Mouse (Mus musculus) MEL (cell line): ENCODE data around the gene Per1.

ENCODE experiments used
- CHD2 ChIP-seq: IDR thresholded peaks from 2 replicates; pipeline ENCODE4 v1.6.1; 2011; ENCODE audit warnings: low read length, improper control_type of control experiment
- CTCF ChIP-seq, 3 experiments: IDR thresholded peaks in 2 of 3; conservative IDR thresholded peaks in 1 of 3; 2 replicates each; pipeline ENCODE4 v1.5.1; 2011 to 2012; ENCODE audit warnings: low read length in 3 of 3, low read depth in 2 of 3, mild to moderate bottlenecking in 2 of 3, improper control_type of control experiment in 1 of 3, inconsistent platforms in 1 of 3, mixed read lengths in 1 of 3, moderate library complexity in 1 of 3; ENCODE audit not compliant: control insufficient read depth in 1 of 3, insufficient read depth in 1 of 3, poor library complexity in 1 of 3, severe bottlenecking in 1 of 3
- ELF1 ChIP-seq: IDR thresholded peaks from 2 replicates; pipeline ENCODE4 v1.6.1; 2014; ENCODE audit warnings: low read depth, mild to moderate bottlenecking, inconsistent platforms, low read length, improper control_type of control experiment, moderate library complexity
- EP300 ChIP-seq, 2 experiments: IDR thresholded peaks; 2 replicates each; pipeline ENCODE4 v1.6.1; 2011; ENCODE audit warnings: improper control_type of control experiment in 2 of 2, low read length in 2 of 2, low read depth in 1 of 2, mild to moderate bottlenecking in 1 of 2
- ETS1 ChIP-seq: IDR thresholded peaks from 2 replicates; pipeline ENCODE4 v1.6.1; 2012; ENCODE audit warnings: low read depth, mild to moderate bottlenecking, inconsistent platforms, low read length, improper control_type of control experiment, moderate library complexity
- GABPA ChIP-seq: IDR thresholded peaks from 2 replicates; pipeline ENCODE4 v1.6.1; 2012; ENCODE audit warnings: low read depth, mild to moderate bottlenecking, inconsistent platforms, low read length, improper control_type of control experiment, moderate library complexity
- MXI1 ChIP-seq: IDR thresholded peaks from 2 replicates; pipeline ENCODE4 v1.6.1; 2011; ENCODE audit warnings: mild to moderate bottlenecking, low read depth, low read length, improper control_type of control experiment
- TCF12 ChIP-seq: IDR thresholded peaks from 2 replicates; pipeline ENCODE4 v1.6.1; 2014; ENCODE audit warnings: low read depth, mild to moderate bottlenecking, inconsistent platforms, low read length, improper control_type of control experiment, moderate library complexity
- ZKSCAN1 ChIP-seq: IDR thresholded peaks from 2 replicates; pipeline ENCODE4 v1.6.1; 2012; ENCODE audit warnings: low read depth, mild to moderate bottlenecking, inconsistent platforms, low read length, improper control_type of control experiment, moderate library complexity

GRCm38 (mm10) chr11:69073065-69073888, 21.7 kb upstream of the Per1 start:
- no peak for TF ChIP-seq CTCF (IDR thresholded peaks at IDR 0.05 in 2 of 3, conservative IDR thresholded peaks at IDR 0.05 in 1 of 3; ENCODE audit: control insufficient read depth in 1 of 3, insufficient read depth in 1 of 3, low read depth in 2 of 3, low read length in 3 of 3, poor library complexity in 1 of 3, severe bottlenecking in 1 of 3)
- TF ChIP-seq TCF12: peak; percentile 73; the same call in 1 of the 2 replicates
- peak in 1 of 2 experiments; percentile 40; a peak in 1 of 4 replicates for TF ChIP-seq EP300 (IDR thresholded peaks at IDR 0.05; ENCODE audit: low read depth in 1 of 2, low read length in 2 of 2)
- TF ChIP-seq CHD2: no peak
- TF ChIP-seq MXI1: peak; percentile 100
- peak; percentile 97 for TF ChIP-seq ETS1
- TF ChIP-seq ELF1: peak; percentile 86
- no peak for TF ChIP-seq ZKSCAN1
- no peak for TF ChIP-seq GABPA
